Mouse (Mus musculus) erythroblast, embryonic 14.5 days (primary cell): ENCODE data around the gene Trmt1l.

Experiments used
- GATA1 ChIP-seq: IDR thresholded peaks from 2 replicates; pipeline ENCODE4 v1.6.1; 2012; ENCODE audit warnings: low read length, inconsistent platforms, mixed read lengths
- TAL1 ChIP-seq: IDR thresholded peaks from 3 replicates; pipeline ENCODE4 v1.6.1; 2012; ENCODE audit warnings: low read length, inconsistent platforms, mixed read lengths

DNA sequence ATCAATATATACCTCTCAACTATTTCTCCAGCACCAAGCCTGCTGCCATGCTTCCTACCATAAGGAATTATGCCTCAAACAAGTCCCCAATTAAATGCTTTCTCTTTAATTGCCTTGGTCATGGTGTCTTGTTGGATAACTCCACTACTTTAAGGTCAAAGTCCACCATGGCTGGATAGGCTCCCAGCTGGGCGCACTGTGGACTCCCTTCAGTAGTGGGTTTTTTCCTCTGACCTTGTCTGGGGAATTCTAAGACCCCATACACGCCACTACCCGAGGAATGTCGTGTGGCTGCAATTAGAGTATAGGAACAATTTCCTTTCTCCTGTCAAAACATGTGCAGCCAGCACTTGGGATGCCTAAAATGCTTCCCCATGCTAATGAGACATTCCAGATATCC lies 36.6 kb downstream of the Trmt1l start:
- TF ChIP-seq GATA1 (no peak), TAL1 (no peak)
